Mouse (Mus musculus) forebrain, postnatal 0 days (tissue): ENCODE measurements around the gene Kdm5b. TPM values are rescaled to one million over a fixed set of nuclear protein-coding genes. Genes with fewer than 3 reads are reported as not detected.

ENCODE experiments used
- ATAC-seq: fragments of 200-750 bp; cut with Nextera tagmentation; 2 replicates; pipeline ENCODE4 v1.8.0; 2017; ENCODE audit warnings: mild to moderate bottlenecking, moderate library complexity
- DNase-seq: peaks from one replicate; pipeline ENCODE4 v3.0.0-alpha.2; 2015
- H3K27ac ChIP-seq: fragments of 300-500 bp; sonication (generic); 2 replicates; pipeline ENCODE4 v1.5.1; 2014; ENCODE audit warnings: low read depth, mild to moderate bottlenecking, antibody characterized with exemption, low read length, moderate library complexity, mixed read lengths
- H3K27me3 ChIP-seq: fragments of 300-500 bp; sonication (generic); 2 replicates; pipeline ENCODE4 v1.6.1; 2014; ENCODE audit warnings: mild to moderate bottlenecking, low read length, mixed read lengths; ENCODE audit not compliant: insufficient read depth
- H3K36me3 ChIP-seq: fragments of 300-500 bp; sonication (generic); 2 replicates; pipeline ENCODE4 v1.6.1; 2014; ENCODE audit warnings: mild to moderate bottlenecking, moderate library complexity; ENCODE audit not compliant: insufficient read depth
- H3K4me1 ChIP-seq: fragments of 300-500 bp; sonication (generic); 2 replicates; pipeline ENCODE4 v1.6.1; 2014; ENCODE audit warnings: antibody characterized with exemption; ENCODE audit not compliant: insufficient read depth
- H3K4me2 ChIP-seq: fragments of 300-500 bp; sonication (generic); 2 replicates; pipeline ENCODE4 v1.6.1; 2014; ENCODE audit warnings: low read depth, mild to moderate bottlenecking, moderate library complexity
- H3K4me3 ChIP-seq: fragments of 300-500 bp; sonication (generic); 2 replicates; pipeline ENCODE4 v1.5.1; 2014; ENCODE audit warnings: low read depth, low read length, mixed read lengths
- H3K9ac ChIP-seq: fragments of 300-500 bp; sonication (generic); 2 replicates; pipeline ENCODE4 v1.6.1; 2014; ENCODE audit warnings: mild to moderate bottlenecking
- H3K9me3 ChIP-seq: fragments of 300-500 bp; sonication (generic); 2 replicates; pipeline ENCODE4 v1.6.1; 2016; ENCODE audit warnings: low read length
- CTCF ChIP-seq: sonication (generic); IDR thresholded peaks from 2 replicates; pipeline ENCODE4 v1.5.1; 2016; ENCODE audit warnings: antibody characterized with exemption, control low read depth, low read depth
- WGBS: fragments of 180-500 bp; shearing (Covaris S2); extraction: QIAGEN DNeasy Blood & Tissue Kit; methylation state at CpG from one replicate; pipeline ENCODE4 v1.1.7; 2014; 5-methylcytosine and 5-hydroxymethylcytosine counted together
- polyA plus RNA-seq: library from polyadenylated mRNA; unstranded; fragments of >200 nt; fragmentation: Nextera tagmentation; extraction: Ambion mirVana; gene quantifications from 2 replicates; pipeline ENCODE4 v1.2.1, GENCODE M21; 2015
- total RNA-seq: library from RNA; depleted of rRNA; stranded (reverse); fragments of >200 nt; gene quantifications from 2 replicates; pipeline ENCODE4 v1.2.3, GENCODE M21; 2014; rRNA removed

Gene Kdm5b
- total and polyA plus RNA-seq, 2 experiments from 2014 or later = 53.6 to 84.6 TPM

- 0 out of 2 replicates have a peak, but pooled peaks have one; percentile 7 for TF ChIP-seq CTCF
- no peak overlapping the region for H3K4me3 ChIP-seq
- no peaks in the 10 kb centered on the region for H3K9me3 ChIP-seq
- no peak overlapping the region for H3K9ac ChIP-seq
- H3K36me3 ChIP-seq = no peaks in the 10 kb centered on the region
- H3K4me1 ChIP-seq = no peaks in the 10 kb centered on the region
- no peaks in the 10 kb centered on the region for H3K27me3 ChIP-seq
- no peak overlapping the region for H3K27ac ChIP-seq
- DNase-seq (no peak), ATAC-seq (no peak)
- H3K4me2 ChIP-seq = no peak overlapping the region
- WGBS = 18% methylated on average over 6 of the region's 6 CpGs
These were observed 120.6 kb downstream of the Kdm5b start for GRCm38 (mm10) chr1:134680617-134681016.

- Histone ChIP-seq H3K4me2 (no peak overlapping the region), H3K4me1 (no peaks in the 10 kb centered on the region), H3K9me3 (no peaks in the 10 kb centered on the region), H3K27ac (no peak overlapping the region; the same call in 1 of the 2 replicates), H3K36me3 (no peaks in the 10 kb centered on the region), H3K27me3 (no peaks in the 10 kb centered on the region), H3K9ac (no peak overlapping the region), H3K4me3 (no peak overlapping the region)
- ATAC-seq (peak; percentile 42; the same call in 1 of the 2 replicates), DNase-seq (peak; percentile 31)
- 59% methylated on average over 9 of the region's 9 CpGs for WGBS
- TF ChIP-seq CTCF = no peak
These were observed 122.5 kb downstream of the Kdm5b start for GRCm38 (mm10) chr1:134682460-134682859.

Other genes with a start within 250 kb of the Kdm5b start
- gene Ppfia4, start 227.2 kb upstream of the Kdm5b start, total RNA-seq = 26.9 and 31.9 TPM in 2 replicates
- 12.7 and 17.5 TPM in 2 replicates for gene Ppfia4, start 227.2 kb upstream of the Kdm5b start, polyA plus RNA-seq
- gene Tmem183a, start 198.2 kb upstream of the Kdm5b start, total RNA-seq = 177 and 184 TPM in 2 replicates
- 103 and 123 TPM in 2 replicates for gene Tmem183a, start 198.2 kb upstream of the Kdm5b start, polyA plus RNA-seq
- gene 4933406M09Rik, start 174.2 kb upstream of the Kdm5b start, total RNA-seq = not detected in 2 replicates
- gene 4933406M09Rik, start 174.2 kb upstream of the Kdm5b start, polyA plus RNA-seq = not detected in 2 replicates
- gene Cyb5r1, start 154.6 kb upstream of the Kdm5b start, total RNA-seq = 9.2 and 16.0 TPM in 2 replicates
- gene Cyb5r1, start 154.6 kb upstream of the Kdm5b start, polyA plus RNA-seq = 9.5 and 14.5 TPM in 2 replicates
- 80.0 and 82.0 TPM in 2 replicates for gene Adipor1, start 144.8 kb upstream of the Kdm5b start, total RNA-seq
- 62.2 and 68.2 TPM in 2 replicates for gene Adipor1, start 144.8 kb upstream of the Kdm5b start, polyA plus RNA-seq
- 33.5 and 40.0 TPM in 2 replicates for gene Klhl12, start 104.6 kb upstream of the Kdm5b start, total RNA-seq
- 26.2 and 33.6 TPM in 2 replicates for gene Klhl12, start 104.6 kb upstream of the Kdm5b start, polyA plus RNA-seq
- 35.0 and 39.6 TPM in 2 replicates for gene Rabif, start 65.5 kb upstream of the Kdm5b start, total RNA-seq
- 68.9 and 74.6 TPM in 2 replicates for gene Rabif, start 65.5 kb upstream of the Kdm5b start, polyA plus RNA-seq
- 0.23 TPM in 1 of 2 replicates, not detected in the other for gene Mgat4e, start 10.5 kb upstream of the Kdm5b start, total RNA-seq
- gene Mgat4e, start 10.5 kb upstream of the Kdm5b start, polyA plus RNA-seq = not detected in 2 replicates
- gene Syt2, start 86.5 kb downstream of the Kdm5b start, total RNA-seq = 1.1 and 1.3 TPM in 2 replicates
- 1.2 and 1.6 TPM in 2 replicates for gene Syt2, start 86.5 kb downstream of the Kdm5b start, polyA plus RNA-seq